Mouse (Mus musculus) activated CD4-positive, CD25-positive, alpha-beta regulatory T cell (primary cell): ENCODE data around the gene Alppl2. TPM values are rescaled to one million over a fixed set of nuclear protein-coding genes. Genes with fewer than 3 reads are reported as not detected.

Experiments
- polyA plus RNA-seq, 2 experiments: library from polyadenylated mRNA; unstranded; fragments of 100-300 nt; shearing (Covaris generic); gene quantifications; one replicate each; pipeline ENCODE4 v1.2.1; 2017

Alppl2 gene
- not detected for polyA plus RNA-seq

DNA sequence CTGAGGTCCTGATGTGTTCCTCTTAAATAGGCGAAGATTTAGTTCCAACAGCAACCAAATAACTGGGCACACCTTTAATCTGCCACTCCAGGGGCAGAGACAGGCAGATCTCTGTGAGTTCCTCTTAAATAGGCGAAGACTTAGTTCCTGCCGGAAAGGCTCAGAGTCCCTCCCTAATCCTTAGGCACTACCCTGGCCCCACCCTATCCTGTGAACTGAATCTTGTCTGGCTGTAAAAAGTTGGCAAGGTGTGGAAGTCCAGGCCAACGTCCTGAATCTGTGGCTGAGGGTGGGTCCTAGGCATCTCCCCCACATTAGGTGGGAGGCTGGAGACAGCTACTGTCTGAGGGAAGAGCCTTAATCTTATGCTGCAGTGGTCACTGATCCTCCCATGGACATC, at the start of gene Alppl2:
TSS of gene Alppl2 (minus strand) at position 101 of the 400 bp plus-strand sequence.

DNA sequence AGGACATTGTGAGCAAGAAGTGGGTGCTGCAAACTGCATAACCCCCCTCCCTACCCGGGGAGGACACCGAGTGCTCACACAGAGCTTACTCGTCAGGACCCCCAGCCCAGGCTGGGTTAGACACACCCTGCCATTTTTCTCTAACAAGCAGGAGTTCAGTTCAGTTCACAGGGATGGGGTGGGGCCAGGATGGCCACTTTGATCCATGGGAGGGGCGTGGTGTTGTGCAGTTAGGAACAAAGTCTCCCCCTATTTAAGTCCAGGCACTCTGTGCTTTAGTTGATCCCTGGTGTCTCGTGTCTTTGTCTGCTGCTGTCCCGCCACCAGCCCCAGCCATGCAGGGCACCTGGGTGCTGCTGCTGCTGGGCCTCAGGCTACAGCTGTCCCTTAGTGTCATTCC, 34.9 kb upstream of the Alppl2 start, which contains the start of gene Akp3:
TSS of gene Akp3 (plus strand) at position 301 of the 400 bp plus-strand sequence.

DNA sequence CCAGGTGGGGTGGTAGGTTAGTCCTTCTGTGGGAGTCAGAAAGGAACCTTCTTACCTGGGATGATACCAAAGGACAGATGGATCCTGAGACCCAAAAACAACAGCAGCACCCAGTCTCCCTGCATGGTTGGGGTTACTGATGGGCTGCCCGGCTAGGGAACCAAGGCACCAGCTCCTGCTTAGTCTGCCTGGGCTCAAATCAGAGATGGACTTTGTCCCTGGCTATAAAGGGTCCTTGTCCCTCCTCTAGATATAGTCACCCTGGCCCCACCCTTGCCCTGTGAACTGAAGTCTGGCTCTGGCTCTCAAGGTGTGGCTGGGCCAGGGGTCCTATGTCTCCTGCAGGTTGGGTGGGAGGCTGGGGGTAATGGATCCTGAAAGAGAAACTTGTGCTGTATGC, 11.7 kb upstream of the Alppl2 start, which contains the start of gene Alpi:
TSS of gene Alpi (minus strand) at position 196 of the 400 bp plus-strand sequence.

Other genes starting within 250 kb of the Alppl2 start
- gene Alpi, start 11.7 kb upstream of the Alppl2 start, polyA plus RNA-seq, result not detected
- not detected for gene Akp3, start 35.0 kb upstream of the Alppl2 start, polyA plus RNA-seq
- gene Ecel1, start 66.6 kb upstream of the Alppl2 start, polyA plus RNA-seq, result under 1 TPM; 0.16 to 0.38 TPM
- not detected for gene Prss56, start 93.4 kb upstream of the Alppl2 start, polyA plus RNA-seq
- gene Chrnd, start 100.7 kb upstream of the Alppl2 start, polyA plus RNA-seq, result not detected
- not detected for gene Chrng, start 114.7 kb upstream of the Alppl2 start, polyA plus RNA-seq
- 100 to 1,000 TPM; 155 to 157 TPM for gene Eif4e2, start 124.0 kb upstream of the Alppl2 start, polyA plus RNA-seq
- gene Efhd1, start 174.4 kb upstream of the Alppl2 start, polyA plus RNA-seq, result under 1 TPM in 1 of 2 experiments, not detected in 1; 0.21 TPM
- 10 to 100 TPM; 56.4 to 64.0 TPM for gene Gigyf2, start 237.1 kb upstream of the Alppl2 start, polyA plus RNA-seq